Mouse (Mus musculus): ENCODE data around the gene Apc2.

The Apc2 gene

GRCm38 (mm10) chr10:80294311-80294710 is 1.5 kb upstream of the Apc2 start:
- no peak for DNase-seq (ENCODE audit: low spot score in 2 of 2)

DNA sequence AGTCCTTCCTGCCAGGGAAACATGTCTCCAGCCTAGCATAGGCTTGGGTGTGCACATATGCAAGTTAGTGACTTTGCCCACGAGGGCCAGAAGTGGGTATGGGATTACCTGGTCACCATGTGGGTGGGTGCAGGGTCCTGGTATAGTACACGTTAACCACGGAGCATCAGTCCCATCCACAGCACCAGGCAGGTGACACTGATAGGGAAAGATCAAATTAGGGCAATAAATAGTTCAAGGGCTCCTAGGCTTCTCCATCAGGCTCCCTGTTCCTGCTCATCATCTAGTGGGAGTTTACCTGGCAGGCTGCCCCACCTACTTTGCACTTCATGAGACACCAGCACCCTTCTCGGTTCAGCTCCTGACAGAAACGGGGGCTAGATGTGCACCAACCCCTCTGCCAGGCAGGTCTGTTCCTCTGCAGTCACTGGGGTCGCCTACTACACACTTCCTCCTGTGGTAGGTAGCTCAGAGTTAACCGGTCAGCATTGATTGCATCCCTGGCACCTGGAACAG is 931 bp upstream of the Apc2 start:
- DNase-seq (ENCODE audit: low spot score in 2 of 2): no peak

- DNase-seq (ENCODE audit: low spot score in 2 of 2): no peak
These were observed 1.0 kb downstream of the Apc2 start for GRCm38 (mm10) chr10:80296824-80297223.

DNA sequence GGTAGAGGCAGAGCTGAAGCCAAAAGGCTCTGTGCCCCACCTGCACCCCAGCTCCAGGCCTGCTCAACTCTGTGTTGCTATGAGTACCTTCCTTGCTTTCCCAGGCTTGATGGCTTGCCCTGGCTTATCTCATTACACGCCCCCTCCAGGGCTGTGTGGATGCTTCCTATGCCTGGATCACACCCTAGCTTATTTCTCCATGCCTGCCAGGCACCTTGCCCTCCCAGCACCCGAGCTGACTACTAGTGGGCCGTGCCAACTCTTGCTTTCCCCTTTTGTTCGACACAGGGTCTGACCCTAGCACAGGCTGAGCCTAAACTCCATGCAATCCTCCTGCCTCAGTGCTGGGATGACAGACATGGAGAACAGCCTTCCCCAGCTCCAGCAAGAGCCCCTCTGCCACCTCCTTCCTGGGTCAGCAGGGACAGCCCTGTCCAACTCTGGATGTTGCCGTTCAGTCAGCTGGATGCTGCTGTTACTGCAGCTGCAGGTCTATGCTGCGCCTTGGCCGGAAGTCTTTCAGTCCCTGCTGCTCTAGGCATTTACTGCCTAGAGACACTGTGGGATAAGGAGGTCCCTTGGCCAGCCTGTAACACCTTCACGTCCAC is 1.9 kb downstream of the Apc2 start:
- no peak for DNase-seq (ENCODE audit: low spot score in 2 of 2)

DNA sequence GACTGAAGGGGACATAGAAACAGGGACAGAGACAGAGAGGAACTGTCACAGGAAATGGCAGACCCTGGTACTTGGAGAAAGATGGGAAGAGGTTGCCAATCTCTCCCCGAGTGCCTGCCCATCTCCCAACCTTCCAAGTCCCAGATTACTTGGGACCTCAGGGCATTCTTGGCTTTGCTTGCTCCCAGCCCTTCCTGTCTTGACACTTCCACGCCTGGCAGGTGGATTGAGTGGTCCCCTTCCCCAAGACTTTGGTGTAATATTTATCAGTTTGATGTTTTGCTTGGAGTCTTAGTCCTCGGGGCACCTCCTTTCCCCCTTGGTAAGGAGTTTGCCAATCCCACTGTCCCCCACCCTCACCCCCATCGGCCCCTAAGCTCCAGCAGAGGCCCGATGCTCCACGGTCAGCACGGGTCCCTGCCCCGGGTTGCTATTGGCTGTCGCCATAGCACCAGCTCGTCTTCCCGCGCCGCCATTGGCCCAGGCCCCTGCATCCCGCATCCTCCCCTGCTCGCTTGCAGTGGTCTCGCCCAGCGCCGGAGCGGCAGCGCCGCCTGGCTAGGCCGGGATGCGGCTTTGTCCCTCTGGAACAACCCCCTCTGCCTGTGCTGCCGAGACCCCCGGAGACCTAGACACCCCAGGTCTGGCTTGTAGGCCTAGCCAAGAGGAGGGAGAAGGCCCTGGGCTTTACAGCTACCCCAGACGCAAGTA is 2.9 kb downstream of the Apc2 start:
- peak; percentile 77 to 92 for DNase-seq (ENCODE audit: low spot score in 2 of 2)

DNA sequence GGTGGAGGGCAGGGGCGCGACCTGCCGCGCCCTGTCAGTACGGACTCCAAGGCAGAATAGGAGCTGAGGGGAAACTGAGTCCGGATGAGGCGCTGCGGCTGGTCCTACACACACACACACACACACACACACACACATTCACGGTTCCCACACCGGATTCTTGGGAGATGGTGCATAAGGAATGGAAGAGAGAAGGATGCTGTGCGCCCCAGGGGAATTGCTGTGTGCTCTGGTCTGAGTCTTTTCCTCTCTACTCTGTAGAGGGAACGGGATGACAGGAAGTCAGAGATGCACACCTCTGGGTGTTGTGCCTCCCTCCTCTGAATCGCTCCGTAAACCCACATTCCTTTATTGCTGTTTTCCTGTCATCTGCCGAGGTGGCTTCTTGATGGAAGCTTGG is 3.5 kb downstream of the Apc2 start:
- DNase-seq (ENCODE audit: low spot score in 2 of 2): no peak

DNA sequence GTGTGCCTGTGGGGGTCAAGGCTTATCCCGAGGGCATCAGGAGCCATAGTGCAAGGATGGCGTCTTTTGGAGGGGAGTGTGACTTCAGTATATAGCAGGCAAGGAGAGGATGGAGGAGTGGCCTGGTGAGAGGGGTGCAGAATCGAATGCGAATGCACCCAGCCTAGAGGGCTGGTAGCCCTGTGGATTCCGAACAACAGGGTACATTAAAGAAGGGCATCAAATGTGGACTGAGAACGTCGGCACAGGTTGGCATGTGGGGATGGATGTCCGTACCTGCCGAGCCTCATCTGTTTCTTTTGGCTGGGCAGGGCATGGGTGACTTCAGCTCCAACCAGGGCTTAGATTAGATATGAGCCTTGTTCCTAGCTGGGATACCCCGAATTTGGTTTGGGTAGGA is 4.0 kb downstream of the Apc2 start:
- no peak for DNase-seq (ENCODE audit: low spot score in 2 of 2)

DNA sequence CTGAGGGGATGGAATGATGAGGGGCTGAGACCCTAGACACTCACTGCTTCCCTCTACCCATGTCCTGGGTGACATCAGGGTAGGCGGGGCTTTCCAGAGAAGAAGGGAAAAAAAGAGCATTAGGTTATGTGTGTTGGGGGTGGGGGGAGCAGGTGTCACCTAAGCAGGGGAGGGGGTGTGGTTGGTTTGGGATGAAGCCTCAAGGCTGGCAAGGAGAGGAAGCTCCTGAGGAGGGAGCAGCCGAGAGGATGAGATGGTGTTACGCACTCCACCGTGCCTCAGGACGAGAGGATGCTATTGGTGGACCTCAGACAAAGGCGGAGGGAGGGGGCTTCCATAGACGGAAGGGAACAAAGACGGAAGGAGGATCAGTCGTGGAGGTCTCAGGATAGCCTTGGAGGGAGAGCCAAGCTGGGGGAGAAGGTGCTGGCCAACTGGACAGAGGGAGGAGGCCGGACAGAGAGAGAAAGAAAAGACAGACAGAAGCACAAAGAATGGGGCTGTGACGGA is 5.0 kb downstream of the Apc2 start:
- DNase-seq (ENCODE audit: low spot score in 2 of 2): no peak

GRCm38 (mm10) chr10:80301256-80302081 is 5.7 kb downstream of the Apc2 start:
- no peak for DNase-seq (ENCODE audit: low spot score in 2 of 2)

DNA sequence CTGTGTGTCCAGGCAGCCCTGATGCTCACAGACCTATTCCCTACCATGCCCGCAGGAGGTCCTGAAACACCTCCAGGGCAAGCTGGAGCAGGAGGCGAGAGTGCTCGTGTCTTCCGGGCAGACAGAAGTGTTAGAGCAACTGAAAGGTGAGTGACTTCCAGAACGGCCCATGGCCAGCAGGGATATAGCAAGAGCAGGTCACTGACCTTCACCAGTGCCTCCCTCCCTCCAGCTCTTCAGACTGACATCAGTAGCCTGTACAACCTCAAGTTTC is 6.2 kb downstream of the Apc2 start:
- no peak for DNase-seq (ENCODE audit: low spot score in 2 of 2)

DNA sequence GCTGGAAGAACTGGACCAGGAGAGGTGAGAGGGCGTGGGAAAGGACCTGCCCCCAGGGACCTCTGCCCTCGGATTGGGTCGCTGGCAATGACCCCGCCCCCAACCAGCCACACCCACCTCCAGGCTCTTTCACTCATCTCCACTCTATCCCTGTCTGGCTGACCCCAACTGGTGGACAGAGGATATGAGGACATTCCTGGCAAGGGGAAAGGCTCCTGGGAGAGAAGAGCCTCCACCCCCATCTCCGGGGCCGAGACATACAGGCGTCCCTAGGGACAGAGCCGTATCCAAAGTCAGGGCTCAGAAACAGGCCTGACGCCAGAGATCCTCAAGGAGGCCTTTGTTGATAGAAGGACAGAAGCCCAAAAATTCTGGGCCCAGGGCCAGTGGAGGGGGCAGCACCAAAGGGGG is 6.7 kb downstream of the Apc2 start:
- DNase-seq (ENCODE audit: low spot score in 2 of 2): peak in 1 of 2 experiments; percentile 69

- DNase-seq (ENCODE audit: low spot score in 2 of 2): no peak
These were observed 8.7 kb downstream of the Apc2 start for GRCm38 (mm10) chr10:80304458-80304857.

GRCm38 (mm10) chr10:80304862-80305261 is 9.1 kb downstream of the Apc2 start:
- no peak for DNase-seq (ENCODE audit: low spot score in 2 of 2)

DNA sequence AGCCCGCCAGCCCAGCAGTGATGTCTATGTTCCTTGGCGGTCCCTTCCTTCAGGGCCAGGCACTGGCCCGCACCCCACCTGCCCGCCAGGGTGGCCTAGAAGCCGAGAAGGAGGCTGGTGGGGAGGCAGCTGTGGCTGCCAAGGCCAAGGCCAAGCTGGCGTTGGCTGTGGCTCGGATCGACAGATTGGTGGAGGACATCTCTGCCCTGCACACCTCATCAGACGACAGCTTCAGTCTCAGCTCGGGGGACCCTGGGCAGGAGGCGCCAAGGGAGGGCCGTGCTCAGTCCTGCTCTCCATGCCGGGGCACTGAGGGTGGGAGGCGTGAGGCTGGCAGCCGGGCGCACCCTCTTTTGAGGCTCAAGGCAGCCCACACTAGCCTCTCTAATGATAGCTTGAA is 15.8 kb downstream of the Apc2 start:
- no peak for DNase-seq (ENCODE audit: low spot score in 2 of 2)

- DNase-seq (ENCODE audit: low spot score in 2 of 2): no peak
These were observed 17.1 kb downstream of the Apc2 start for GRCm38 (mm10) chr10:80312586-80313504.

DNA sequence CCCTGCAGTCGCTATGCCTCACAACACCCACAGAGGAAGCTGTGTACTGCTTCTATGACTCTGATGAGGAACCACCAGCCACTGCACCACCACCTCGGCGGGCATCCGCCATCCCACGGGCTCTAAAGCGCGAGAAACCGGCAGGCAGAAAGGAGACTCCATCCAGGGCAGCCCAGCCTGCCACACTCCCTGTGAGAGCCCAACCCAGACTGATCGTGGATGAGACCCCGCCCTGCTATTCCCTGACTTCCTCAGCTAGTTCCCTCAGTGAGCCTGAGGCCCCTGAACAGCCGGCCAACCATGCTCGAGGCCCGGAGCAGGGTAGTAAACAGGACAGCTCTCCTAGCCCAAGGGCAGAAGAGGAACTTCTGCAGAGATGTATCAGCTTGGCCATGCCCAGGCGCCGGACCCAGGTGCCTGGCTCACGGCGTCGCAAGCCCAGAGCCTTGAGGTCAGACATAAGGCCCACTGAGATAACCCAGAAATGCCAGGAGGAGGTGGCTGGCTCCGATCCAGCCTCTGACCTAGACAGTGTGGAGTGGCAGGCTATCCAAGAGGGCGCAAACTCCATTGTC is 17.9 kb downstream of the Apc2 start:
- no peak for DNase-seq (ENCODE audit: low spot score in 2 of 2)

- no peak for DNase-seq (ENCODE audit: low spot score in 2 of 2)
These were observed 18.8 kb downstream of the Apc2 start for GRCm38 (mm10) chr10:80314494-80315001.

- no peak for DNase-seq (ENCODE audit: low spot score in 2 of 2)
These were observed 19.5 kb downstream of the Apc2 start for GRCm38 (mm10) chr10:80315315-80315714.

- no peak for DNase-seq (ENCODE audit: low spot score in 2 of 2)
These were observed 20.6 kb downstream of the Apc2 start for GRCm38 (mm10) chr10:80316359-80316781.

DNA sequence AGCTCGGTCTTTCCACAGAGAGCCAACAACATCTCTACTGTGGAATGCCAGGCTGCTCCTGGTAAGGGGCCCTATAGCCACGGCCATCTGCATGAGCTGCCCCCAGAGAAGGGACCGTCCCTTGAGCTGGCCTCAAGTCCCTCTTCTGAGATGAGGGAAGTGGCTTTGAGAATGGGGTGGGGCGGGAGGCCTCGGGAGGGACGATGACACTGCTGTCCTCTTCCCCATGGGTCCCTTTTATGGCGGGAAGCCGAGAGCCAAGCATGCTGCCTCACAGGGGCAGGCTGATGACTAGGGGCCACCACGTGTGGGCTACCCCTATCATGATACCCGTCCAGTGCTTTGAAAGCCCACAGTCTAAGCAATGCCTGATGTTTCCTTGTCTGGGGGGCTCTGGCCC is 21.2 kb downstream of the Apc2 start:
- no peak for DNase-seq (ENCODE audit: low spot score in 2 of 2)

DNA sequence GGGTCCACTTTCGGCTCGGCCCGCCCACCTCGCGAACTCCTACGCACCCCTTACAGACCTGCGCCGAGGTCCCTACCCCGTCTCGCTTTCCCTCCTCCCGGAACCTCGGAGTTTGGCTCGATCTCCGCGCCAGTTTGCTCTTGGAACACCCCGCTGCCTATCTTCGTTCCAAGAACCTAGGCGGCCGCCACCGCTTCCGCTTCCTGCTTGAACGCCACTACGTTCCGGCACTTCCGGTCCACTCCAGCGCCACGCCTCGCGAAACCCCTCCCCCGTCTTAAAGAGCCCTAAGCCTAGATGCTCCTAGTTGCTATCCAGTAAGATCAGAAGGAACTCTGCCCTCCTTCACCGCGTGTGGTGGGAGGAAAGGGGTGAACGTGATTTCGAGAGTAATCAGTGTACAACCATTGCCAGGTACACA is 24.6 kb downstream of the Apc2 start, which contains the start of gene 2310011J03Rik:
Gene 2310011J03Rik (minus strand): TSS at position 198 of the 421 bp plus-strand sequence.
- peak; percentile 79 to 91 for DNase-seq (ENCODE audit: low spot score in 2 of 2)

Measured in left cerebral cortex, adult 9 months (tissue).